In genomic region chr4:95741115-95741734, GRCm38 (mm10) we compare ENCODE assay signal across 19 mouse cellular contexts.
DNase-seq lines count a peak whose midpoint lies in the region; ATAC-seq and TF ChIP-seq lines count a peak whose summit lies in the region.
"Had no signal": no experiment of that assay in that cellular context is flagged by ENCODE, and none has a peak within 500 bp of the region (broad histone marks: within the 10 kb centered on the region; RNA-seq: fewer than 3 reads in every experiment).

No protein-coding gene starts in this region.

- ATAC-seq in heart, embryonic 16.5 days (replicated peaks; ENCODE audit: extremely low read depth, insufficient read depth, low FRiP score) = peak; percentile 43; the same call in 1 of the 2 replicates
- ATAC-seq in liver, postnatal 0 days = peak; percentile 67
- ATAC-seq in megakaryocyte-erythroid progenitor cell, adult 5-6 weeks (replicated peaks; ENCODE audit: low FRiP score, low TSS enrichment, poor library complexity, severe bottlenecking) = no peak
- ATAC-seq: forebrain, embryonic 16.5 days had no signal

- DNase-seq in heart, adult 2 months = peak in 1 of 2 experiments; percentile 13
- DNase-seq in heart, postnatal 14 days = no peak
- peak; percentile 26 for DNase-seq in liver, adult 2 months (ENCODE audit: extremely low read depth, low read depth, low spot score)
- no peak for DNase-seq in liver
- DNase-seq in liver, postnatal 0 days = peak; percentile 48
- DNase-seq in embryo, embryonic 11 days = no peak
- DNase-seq: adrenal gland, adult 2 months; cerebellum, adult 18-20 months; cerebellum, postnatal 36 days; gastrocnemius, adult 2 months; kidney, postnatal 25 days; thymus, postnatal 14 days had no signal

- peaks cover 6% of the 10 kb centered on the region; the same call in 1 of the 2 replicates for H3K4me1 ChIP-seq in heart, adult 2 months (ENCODE audit: control insufficient read depth, insufficient read depth, low read length)
- H3K4me1 ChIP-seq in liver, adult 2 months (ENCODE audit: control insufficient read depth, insufficient read depth, low read length) = peaks cover 16% of the 10 kb centered on the region
- peaks cover 24% of the 10 kb centered on the region for H3K4me1 ChIP-seq in heart, embryonic 16.5 days (ENCODE audit: control insufficient read depth, insufficient read depth, low read length)
- peaks cover 25% of the 10 kb centered on the region for H3K4me1 ChIP-seq in liver, postnatal 0 days (ENCODE audit: insufficient read depth)
- H3K4me1 ChIP-seq: neural tube, embryonic 12.5 days had no signal

- 59% methylated on average over 7 of the region's 7 CpGs for WGBS in heart, adult 2 months
- 88% methylated on average over 7 of the region's 7 CpGs for WGBS in liver, adult 2 months
- WGBS in heart, embryonic 16.5 days = 33% methylated on average over 7 of the region's 7 CpGs
- 40% methylated on average over 7 of the region's 7 CpGs for WGBS in liver, postnatal 0 days (ENCODE audit: insufficient replicate concordance)

- no peaks in the 10 kb centered on the region for H3K27me3 ChIP-seq in heart, adult 2 months (ENCODE audit: control insufficient read depth, insufficient read depth, low read length)
- H3K27me3 ChIP-seq in liver, adult 2 months (ENCODE audit: control insufficient read depth, insufficient read depth, low read length) = no peaks in the 10 kb centered on the region
- H3K27me3 ChIP-seq in heart, embryonic 16.5 days (ENCODE audit: control insufficient read depth, insufficient read depth, low read length) = no peaks in the 10 kb centered on the region
- no peaks in the 10 kb centered on the region for H3K27me3 ChIP-seq in liver, postnatal 0 days (ENCODE audit: insufficient read depth, low read length)
- H3K27me3 ChIP-seq: hindbrain, embryonic 13.5 days; lung, embryonic 15.5 days; neural tube, embryonic 12.5 days had no signal

- H3K79me2 ChIP-seq in heart, adult 2 months (replicated peaks; ENCODE audit: control insufficient read depth, insufficient read depth, low read length) = no peaks in the 10 kb centered on the region
- H3K79me2 ChIP-seq in liver, adult 2 months (ENCODE audit: control insufficient read depth, insufficient read depth, low read length) = no peaks in the 10 kb centered on the region

- TF ChIP-seq CTCF in heart, adult 2 months (IDR thresholded peaks at IDR 0.05) = no peak
- no peak for TF ChIP-seq CTCF in liver, adult 2 months (IDR thresholded peaks at IDR 0.05; ENCODE audit: low read depth, low read length)
- TF ChIP-seq CTCF in liver, postnatal 0 days (IDR thresholded peaks at IDR 0.05; ENCODE audit: low read depth) = no peak

- H3K9me3 ChIP-seq in heart, embryonic 16.5 days (replicated peaks; ENCODE audit: control insufficient read depth, low read length) = no peaks in the 10 kb centered on the region
- no peaks in the 10 kb centered on the region for H3K9me3 ChIP-seq in liver, postnatal 0 days (ENCODE audit: low read length)
- H3K9me3 ChIP-seq: hindbrain, embryonic 13.5 days; lung, embryonic 15.5 days; neural tube, embryonic 12.5 days had no signal

- peaks cover 3% of the 10 kb centered on the region; the same call in 1 of the 2 replicates for H3K36me3 ChIP-seq in heart, adult 2 months (ENCODE audit: control insufficient read depth, insufficient read depth, low read length)
- H3K36me3 ChIP-seq in liver, adult 2 months (ENCODE audit: control insufficient read depth, insufficient read depth, low read length) = peaks cover 11% of the 10 kb centered on the region
- H3K36me3 ChIP-seq in heart, embryonic 16.5 days (ENCODE audit: control insufficient read depth, insufficient read depth) = no peaks in the 10 kb centered on the region
- H3K36me3 ChIP-seq in liver, postnatal 0 days (replicated peaks; ENCODE audit: insufficient read depth, low read length) = no peaks in the 10 kb centered on the region
- H3K36me3 ChIP-seq: hindbrain, embryonic 13.5 days; lung, embryonic 15.5 days; neural tube, embryonic 12.5 days had no signal

- no peak overlapping the region for H3K4me2 ChIP-seq in heart, embryonic 16.5 days (ENCODE audit: low read depth, low read length)
- no peak overlapping the region for H3K4me2 ChIP-seq in liver, postnatal 0 days (ENCODE audit: low read depth, low read length)
- H3K4me2 ChIP-seq: hindbrain, embryonic 13.5 days; lung, embryonic 15.5 days; midbrain, embryonic 11.5 days; neural tube, embryonic 12.5 days had no signal

- 0 out of 2 replicates have a peak, but pooled peaks have one; percentile 18 for TF ChIP-seq EP300 in heart, adult 2 months (IDR thresholded peaks at IDR 0.05; ENCODE audit: insufficient read depth, low read depth, low read length)
- peak; percentile 60; the same call in 1 of the 2 replicates for TF ChIP-seq EP300 in liver, postnatal 0 days (IDR thresholded peaks at IDR 0.05; ENCODE audit: low read depth)

- intact Hi-C loops in heart, adult 2 months (cut with DNase I) = loop anchor here (10.0 kb wide), 1 partner anchor 446 kb away; no protein-coding TSS in a partner anchor
- intact Hi-C loops in heart, postnatal 14 days (cut with DNase I) = loop anchor here (10.0 kb wide), 1 partner anchor 446 kb away; no protein-coding TSS in a partner anchor

- no peak for TF ChIP-seq POLR2A in heart, adult 2 months (IDR thresholded peaks at IDR 0.05; ENCODE audit: insufficient read depth, low read depth, low read length)
- TF ChIP-seq POLR2A in liver, adult 2 months (IDR thresholded peaks at IDR 0.05; ENCODE audit: extremely low read depth, insufficient read depth, low read length) = no peak

- no peak overlapping the region for H3K9ac ChIP-seq in heart, adult 2 months (ENCODE audit: low read depth, low read length)
- no peak overlapping the region for H3K9ac ChIP-seq in liver, adult 2 months (ENCODE audit: low read depth, low read length)
- H3K9ac ChIP-seq in heart, embryonic 16.5 days (ENCODE audit: low read length) = no peak overlapping the region
- no peak overlapping the region for H3K9ac ChIP-seq in liver, postnatal 0 days (replicated peaks)
- H3K9ac ChIP-seq: hindbrain, embryonic 13.5 days; lung, embryonic 15.5 days; neural tube, embryonic 12.5 days had no signal

- peak overlapping the region; percentile 33; the same call in 1 of the 2 replicates for H3K27ac ChIP-seq in heart, adult 2 months
- H3K27ac ChIP-seq in liver, adult 2 months (replicated peaks; ENCODE audit: insufficient read depth, low read depth, low read length) = peak overlapping the region; percentile 34; the same call in 1 of the 2 replicates
- H3K27ac ChIP-seq in heart, embryonic 16.5 days (ENCODE audit: low read length) = peak overlapping the region; percentile 41; the same call in 1 of the 2 replicates
- H3K27ac ChIP-seq in liver, postnatal 0 days (ENCODE audit: low read depth) = peak overlapping the region; percentile 65
- H3K27ac ChIP-seq: gastrocnemius, adult 2 months; hindbrain, embryonic 13.5 days; lung, embryonic 15.5 days; neural tube, embryonic 12.5 days had no signal

- H3K4me3 ChIP-seq in heart, adult 2 months = no peak overlapping the region
- no peak overlapping the region for H3K4me3 ChIP-seq in liver, adult 2 months (ENCODE audit: insufficient read depth, low read depth, low read length)
- H3K4me3 ChIP-seq in heart, embryonic 16.5 days (ENCODE audit: low read length) = no peak overlapping the region
- no peak overlapping the region for H3K4me3 ChIP-seq in liver, postnatal 0 days (ENCODE audit: low read depth, low read length)
- H3K4me3 ChIP-seq: gastrocnemius, adult 2 months; hindbrain, embryonic 13.5 days; lung, embryonic 15.5 days; neural tube, embryonic 12.5 days had no signal

Comparison
In these comparisons a context has a peak if more than half of its experiments do, and no peak if none do; other contexts are left out.
1. DNase-seq: peak in liver, adult 2 months (single experiment) and liver, postnatal 0 days (single experiment); none in heart, postnatal 14 days (0 of 2), liver (single experiment) and embryo, embryonic 11 days (single experiment).
2. Peak in every context shown above with its lines, with median percentiles within 50 percentile points of each other: H3K27ac ChIP-seq.